Mouse (Mus musculus) liver, postnatal 0 days (tissue): ENCODE results near the gene Hnf1a. TPM values are rescaled to one million over a fixed set of nuclear protein-coding genes. Genes with fewer than 3 reads are reported as not detected.

Experiments
- ATAC-seq: fragments of 200-750 bp; cut with Nextera tagmentation; 2 replicates; pipeline ENCODE4 v1.8.0; 2017; ENCODE audit warnings: mild to moderate bottlenecking, moderate library complexity
- DNase-seq: peaks from one replicate; pipeline ENCODE4 v3.0.0-alpha.2; 2016
- H3K27ac ChIP-seq: fragments of 300-500 bp; sonication (generic); 2 replicates; pipeline ENCODE4 v1.5.1; 2014; ENCODE audit warnings: antibody characterized with exemption, moderate library complexity, mild to moderate bottlenecking, low read depth
- H3K27me3 ChIP-seq: fragments of 300-500 bp; sonication (generic); 2 replicates; pipeline ENCODE4 v1.6.1; 2014; ENCODE audit warnings: low read length, control low read depth, mixed read lengths; ENCODE audit not compliant: insufficient read depth
- H3K36me3 ChIP-seq: fragments of 300-500 bp; sonication (generic); replicated peaks from 2 replicates; pipeline ENCODE4 v1.6.1; 2014; ENCODE audit warnings: mild to moderate bottlenecking, control low read depth, low read length, moderate library complexity, mixed read lengths; ENCODE audit not compliant: insufficient read depth
- H3K4me1 ChIP-seq: fragments of 300-500 bp; sonication (generic); 2 replicates; pipeline ENCODE4 v1.6.1; 2014; ENCODE audit warnings: antibody characterized with exemption, mild to moderate bottlenecking, control low read depth; ENCODE audit not compliant: insufficient read depth
- H3K4me2 ChIP-seq: fragments of 300-500 bp; sonication (generic); 2 replicates; pipeline ENCODE4 v1.6.1; 2014; ENCODE audit warnings: low read depth, mild to moderate bottlenecking, low read length, moderate library complexity, mixed read lengths
- H3K4me3 ChIP-seq: fragments of 300-500 bp; sonication (generic); 2 replicates; pipeline ENCODE4 v1.5.1; 2014; ENCODE audit warnings: low read depth, low read length
- H3K9ac ChIP-seq: fragments of 300-500 bp; sonication (generic); replicated peaks from 2 replicates; pipeline ENCODE4 v1.6.1; 2014; ENCODE audit warnings: mild to moderate bottlenecking, moderate library complexity
- H3K9me3 ChIP-seq: fragments of 300-500 bp; sonication (generic); 2 replicates; pipeline ENCODE4 v1.6.1; 2016; ENCODE audit warnings: mild to moderate bottlenecking, control low read depth, low read length, mixed read lengths
- CTCF ChIP-seq: sonication (generic); IDR thresholded peaks from 2 replicates; pipeline ENCODE4 v1.5.1; 2016; ENCODE audit warnings: antibody characterized with exemption, low read depth
- EP300 ChIP-seq: IDR thresholded peaks from 2 replicates; pipeline ENCODE4 v1.6.1; 2016; ENCODE audit warnings: antibody characterized with exemption, low read depth, mild to moderate bottlenecking
- WGBS: fragments of 180-500 bp; shearing (Covaris S2); extraction: QIAGEN DNeasy Blood & Tissue Kit; methylation state at CpG from one replicate; pipeline ENCODE4 v1.1.7; 2014; ENCODE audit not compliant: insufficient replicate concordance; 5-methylcytosine and 5-hydroxymethylcytosine counted together
- polyA plus RNA-seq: library from polyadenylated mRNA; unstranded; fragments of >200 nt; fragmentation: Nextera tagmentation; extraction: Ambion mirVana; gene quantifications from 2 replicates; pipeline ENCODE4 v1.2.1, GENCODE M21; 2015

Hnf1a gene
- polyA plus RNA-seq, 1 experiment from 2014 or later = 5.6 TPM

GRCm38 (mm10) chr5:115011519-115012261 is 40.8 kb upstream of the Hnf1a start:
- DNase-seq (peak; percentile 70), ATAC-seq (peak; percentile 45)
- TF ChIP-seq CTCF (peak; percentile 36), EP300 (no peak)
- Histone ChIP-seq H3K36me3 (no peaks in the 10 kb centered on the region), H3K4me3 (peak overlapping the region; percentile 97), H3K27ac (peak overlapping the region; percentile 96), H3K27me3 (no peaks in the 10 kb centered on the region), H3K9ac (peak overlapping the region; percentile 99), H3K4me2 (peak overlapping the region; percentile 98), H3K9me3 (no peaks in the 10 kb centered on the region), H3K4me1 (peaks cover 56% of the 10 kb centered on the region)
- under 1% methylated on average over 62 of the region's 63 CpGs for WGBS

- no peaks in the 10 kb centered on the region for H3K9me3 ChIP-seq
- no peaks in the 10 kb centered on the region for H3K36me3 ChIP-seq
- H3K4me2 ChIP-seq = peak overlapping the region; percentile 98
- no peaks in the 10 kb centered on the region for H3K27me3 ChIP-seq
- DNase-seq (no peak), ATAC-seq (peak; percentile 56)
- peaks cover 52% of the 10 kb centered on the region for H3K4me1 ChIP-seq
- peak overlapping the region; percentile 97 for H3K4me3 ChIP-seq
- H3K9ac ChIP-seq = peak overlapping the region; percentile 99
- TF ChIP-seq CTCF = no peak
- no peak for TF ChIP-seq EP300
- H3K27ac ChIP-seq = peak overlapping the region; percentile 96
- WGBS = 0% methylated on average over 25 of the region's 57 CpGs
Measured at GRCm38 (mm10) chr5:115011217-115011518, 40.3 kb upstream of the Hnf1a start.

DNA sequence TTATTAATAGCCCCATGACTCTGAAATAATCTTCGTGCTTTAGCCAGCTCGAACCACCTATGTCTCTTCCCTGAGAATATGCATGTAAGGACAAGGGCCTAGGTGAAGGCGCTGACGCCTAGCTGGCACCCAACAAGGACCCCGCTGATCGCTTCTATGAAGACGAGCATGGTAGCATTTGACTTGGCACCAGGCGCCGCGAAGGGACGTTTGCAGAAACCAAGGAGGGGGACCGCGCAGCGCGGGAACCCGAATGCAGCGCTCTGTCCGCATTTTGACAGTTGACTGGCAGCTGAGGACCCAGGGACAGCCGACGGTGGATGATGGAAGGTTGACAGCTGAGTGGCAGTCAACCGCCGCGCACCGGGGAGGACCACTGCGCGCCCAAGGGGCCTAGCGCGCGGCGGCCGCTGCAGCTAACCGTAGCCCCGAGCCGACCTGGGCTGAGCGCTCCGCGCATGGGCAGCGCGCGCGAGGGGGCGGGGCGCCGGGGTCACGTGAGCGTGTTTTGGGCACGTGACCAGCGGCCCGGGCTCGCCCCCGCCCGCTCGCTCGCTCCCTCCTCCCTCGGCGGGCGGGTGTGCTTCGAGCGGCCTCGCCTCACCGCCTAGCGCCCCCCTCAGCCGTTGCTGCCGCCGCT is 39.8 kb upstream of the Hnf1a start, which contains the start of gene Sppl3:
Sppl3 (plus strand) TSS at position 561 of the 640 bp plus-strand sequence.
- no peaks in the 10 kb centered on the region for H3K27me3 ChIP-seq
- H3K9ac ChIP-seq = peak within 1 kb of the TSS; percentile 99
- WGBS = 4% methylated on average over 44 of the region's 65 CpGs
- TF ChIP-seq CTCF (no peak), EP300 (no peak)
- peak within 1 kb of the TSS; percentile 98 for H3K4me2 ChIP-seq
- peak within 1 kb of the TSS; percentile 97 for H3K4me3 ChIP-seq
- no peaks in the 10 kb centered on the region for H3K36me3 ChIP-seq
- H3K27ac ChIP-seq = peak within 1 kb of the TSS; percentile 96
- peak; percentile 90 for ATAC-seq
- DNase-seq = peak; percentile 96
- H3K4me1 ChIP-seq = peaks cover 48% of the 10 kb centered on the region
- no peaks in the 10 kb centered on the region for H3K9me3 ChIP-seq

DNA sequence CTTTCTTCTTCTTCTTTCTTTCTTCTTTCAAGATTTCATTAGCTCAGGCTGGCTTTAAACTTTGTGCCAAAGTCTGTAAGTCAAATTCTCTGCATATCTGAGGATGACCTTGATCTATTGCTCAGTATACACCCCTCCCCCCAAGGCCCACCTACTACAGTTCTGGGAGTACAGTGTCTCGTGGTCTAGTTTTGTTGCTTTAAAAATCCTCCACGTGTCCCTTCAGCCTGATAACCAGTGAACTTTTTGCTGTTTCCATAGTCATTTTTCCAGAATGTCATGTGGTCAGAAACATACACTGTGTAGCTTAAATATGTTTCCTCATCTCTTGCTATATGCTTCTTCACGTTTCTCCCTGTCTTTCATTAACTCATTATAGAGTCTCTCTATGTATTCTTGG is 39.1 kb upstream of the Hnf1a start:
- Histone ChIP-seq H3K36me3 (no peaks in the 10 kb centered on the region), H3K9ac (no peak overlapping the region), H3K4me1 (peaks cover 42% of the 10 kb centered on the region), H3K27me3 (no peaks in the 10 kb centered on the region), H3K4me2 (peak overlapping the region; percentile 98; the same call in 1 of the 2 replicates), H3K4me3 (no peak overlapping the region), H3K27ac (0 out of 2 replicates have a peak overlapping the region, but pooled peaks have one; percentile 96), H3K9me3 (no peaks in the 10 kb centered on the region)
- ATAC-seq (no peak), DNase-seq (no peak)
- WGBS = 26% methylated on average over 3 of the region's 3 CpGs
- no peak for TF ChIP-seq CTCF
- TF ChIP-seq EP300 = no peak

GRCm38 (mm10) chr5:115009143-115009542 is 38.2 kb upstream of the Hnf1a start:
- TF ChIP-seq CTCF (no peak), EP300 (no peak)
- Histone ChIP-seq H3K27me3 (no peaks in the 10 kb centered on the region), H3K9me3 (no peaks in the 10 kb centered on the region), H3K9ac (no peak overlapping the region), H3K4me1 (peaks cover 35% of the 10 kb centered on the region), H3K36me3 (no peaks in the 10 kb centered on the region), H3K4me3 (no peak overlapping the region), H3K27ac (no peak overlapping the region), H3K4me2 (no peak overlapping the region)
- DNase-seq (no peak), ATAC-seq (no peak)
- 69% methylated on average over 6 of the region's 6 CpGs for WGBS

DNA sequence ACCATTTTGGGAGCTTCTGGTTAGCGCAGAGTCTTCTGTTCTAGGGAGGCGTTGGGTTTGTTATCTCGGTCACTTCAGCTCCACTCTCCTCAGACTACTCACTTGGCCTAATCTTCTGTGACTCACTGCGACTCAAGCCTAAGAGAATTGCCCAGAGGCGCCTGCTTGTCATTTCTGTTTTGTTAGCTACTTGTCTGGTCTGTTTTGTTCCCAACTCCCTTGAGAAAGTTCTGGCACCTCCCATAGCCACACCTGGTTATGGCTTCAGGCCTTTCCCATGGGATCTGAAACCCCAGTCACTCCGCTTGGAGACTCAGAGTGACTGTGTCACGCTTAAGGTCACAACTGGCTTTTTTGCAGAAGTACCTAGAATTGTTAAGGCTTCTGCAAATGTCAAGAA is 37.4 kb upstream of the Hnf1a start:
- Histone ChIP-seq H3K27ac (no peak overlapping the region), H3K9me3 (no peaks in the 10 kb centered on the region), H3K4me2 (no peak overlapping the region), H3K4me3 (no peak overlapping the region), H3K27me3 (no peaks in the 10 kb centered on the region), H3K9ac (no peak overlapping the region), H3K36me3 (no peaks in the 10 kb centered on the region), H3K4me1 (peaks cover 29% of the 10 kb centered on the region)
- ATAC-seq = no peak
- WGBS = 67% methylated on average over 7 of the region's 7 CpGs
- no peak for TF ChIP-seq EP300
- no peak for TF ChIP-seq CTCF
- no peak for DNase-seq
